Mouse (Mus musculus): ENCODE measurements around the gene Nxf1. TPM values are rescaled to one million over a fixed set of nuclear protein-coding genes. Genes with fewer than 3 reads are reported as not detected.
"Not testable (repeated sequence)": the region's sequence is repeated elsewhere in the genome, so short reads cannot be mapped to it uniquely, and the experiment has no call there.

Gene Nxf1
- polyA plus RNA-seq, 1 experiment: 142 TPM

- peaks cover 9% of the 10 kb centered on the region for H3K4me1 ChIP-seq (ENCODE audit: control insufficient read depth, insufficient read depth, low read length)
- H3K27ac ChIP-seq (ENCODE audit: insufficient read depth, low read depth, low read length): peak overlapping the region; percentile 72
- TF ChIP-seq POLR2A (IDR thresholded peaks at IDR 0.05; ENCODE audit: borderline replicate concordance, low read depth, low read length): no peak
- TF ChIP-seq CTCF (IDR thresholded peaks at IDR 0.05; ENCODE audit: low read depth, low read length): no peak
- H3K4me3 ChIP-seq (ENCODE audit: insufficient read depth, low read length): peak overlapping the region; percentile 80
Measured at GRCm38 (mm10) chr19:8723574-8724346, 33.1 kb upstream of the Nxf1 start.

- Histone ChIP-seq H3K4me3 (ENCODE audit: insufficient read depth, low read length) (peak overlapping the region; percentile 80), H3K4me1 (ENCODE audit: control insufficient read depth, insufficient read depth, low read length) (peaks cover 9% of the 10 kb centered on the region), H3K27ac (ENCODE audit: insufficient read depth, low read depth, low read length) (peak overlapping the region; percentile 72)
- no peak for TF ChIP-seq POLR2A (IDR thresholded peaks at IDR 0.05; ENCODE audit: borderline replicate concordance, low read depth, low read length)
- TF ChIP-seq CTCF (IDR thresholded peaks at IDR 0.05; ENCODE audit: low read depth, low read length): no peak
Measured at GRCm38 (mm10) chr19:8724392-8724791, 32.5 kb upstream of the Nxf1 start.

- TF ChIP-seq CTCF (IDR thresholded peaks at IDR 0.05; ENCODE audit: low read depth, low read length) (no peak), POLR2A (IDR thresholded peaks at IDR 0.05; ENCODE audit: borderline replicate concordance, low read depth, low read length) (no peak)
- Histone ChIP-seq H3K27ac (ENCODE audit: insufficient read depth, low read depth, low read length) (0 out of 2 replicates have a peak overlapping the region, but pooled peaks have one; percentile 8), H3K4me3 (ENCODE audit: insufficient read depth, low read length) (peak overlapping the region; percentile 80), H3K4me1 (ENCODE audit: control insufficient read depth, insufficient read depth, low read length) (peaks cover 9% of the 10 kb centered on the region)
Measured at GRCm38 (mm10) chr19:8725081-8725613, 31.7 kb upstream of the Nxf1 start.

- no peak overlapping the region for H3K27ac ChIP-seq (ENCODE audit: insufficient read depth, low read depth, low read length)
- peaks cover 4% of the 10 kb centered on the region for H3K4me1 ChIP-seq (ENCODE audit: control insufficient read depth, insufficient read depth, low read length)
- no peak overlapping the region for H3K4me3 ChIP-seq (ENCODE audit: insufficient read depth, low read length)
- TF ChIP-seq POLR2A (IDR thresholded peaks at IDR 0.05; ENCODE audit: borderline replicate concordance, low read depth, low read length) (no peak), CTCF (IDR thresholded peaks at IDR 0.05; ENCODE audit: low read depth, low read length) (no peak)
Measured at GRCm38 (mm10) chr19:8726609-8727390, 30.1 kb upstream of the Nxf1 start.

- H3K4me1 ChIP-seq (ENCODE audit: control insufficient read depth, insufficient read depth, low read length): peaks cover 4% of the 10 kb centered on the region
- H3K4me3 ChIP-seq (ENCODE audit: insufficient read depth, low read length): no peak overlapping the region
- TF ChIP-seq POLR2A (IDR thresholded peaks at IDR 0.05; ENCODE audit: borderline replicate concordance, low read depth, low read length) (no peak), CTCF (IDR thresholded peaks at IDR 0.05; ENCODE audit: low read depth, low read length) (no peak)
- H3K27ac ChIP-seq (ENCODE audit: insufficient read depth, low read depth, low read length): no peak overlapping the region
Measured at GRCm38 (mm10) chr19:8727495-8728114, 29.3 kb upstream of the Nxf1 start.

- not testable (repeated sequence) for H3K4me3 ChIP-seq (ENCODE audit: insufficient read depth, low read length); H3K4me1 ChIP-seq (ENCODE audit: control insufficient read depth, insufficient read depth, low read length); H3K27ac ChIP-seq (ENCODE audit: insufficient read depth, low read depth, low read length)
Measured at GRCm38 (mm10) chr19:8728335-8729099, 28.4 kb upstream of the Nxf1 start.

GRCm38 (mm10) chr19:8734334-8734733 is 22.5 kb upstream of the Nxf1 start:
- H3K4me1 ChIP-seq (ENCODE audit: control insufficient read depth, insufficient read depth, low read length): peaks cover 2% of the 10 kb centered on the region; the same call in 1 of the 2 replicates
- H3K4me3 ChIP-seq (ENCODE audit: insufficient read depth, low read length): no peak overlapping the region
- no peak overlapping the region for H3K27ac ChIP-seq (ENCODE audit: insufficient read depth, low read depth, low read length)
- TF ChIP-seq CTCF (IDR thresholded peaks at IDR 0.05; ENCODE audit: low read depth, low read length): no peak
- no peak for TF ChIP-seq POLR2A (IDR thresholded peaks at IDR 0.05; ENCODE audit: borderline replicate concordance, low read depth, low read length)

GRCm38 (mm10) chr19:8735389-8736159 is 21.3 kb upstream of the Nxf1 start, which contains the start of gene Wdr74:
Gene Wdr74 (plus strand): TSS chr19:8735827.
- Histone ChIP-seq H3K4me1 (ENCODE audit: control insufficient read depth, insufficient read depth, low read length) (peaks cover 2% of the 10 kb centered on the region; the same call in 1 of the 2 replicates), H3K27ac (ENCODE audit: insufficient read depth, low read depth, low read length) (peak within 1 kb of the TSS; percentile 57), H3K4me3 (ENCODE audit: insufficient read depth, low read length) (peak within 1 kb of the TSS; percentile 96)
- TF ChIP-seq CTCF (IDR thresholded peaks at IDR 0.05; ENCODE audit: low read depth, low read length): no peak
- peak; percentile 65; the same call in 1 of the 2 replicates for TF ChIP-seq POLR2A (IDR thresholded peaks at IDR 0.05; ENCODE audit: borderline replicate concordance, low read depth, low read length)

Measured in bone marrow macrophage, adult 2 months (primary cell).